Mouse (Mus musculus): ENCODE data around the gene Ptrh2.

GRCm38 (mm10) chr11:86681423-86681822, 2.4 kb upstream of the Ptrh2 start:
- TF ChIP-seq POLR2A (IDR thresholded peaks at IDR 0.05; ENCODE audit: extremely low read depth, insufficient read depth, low read length) = no peak
- TF ChIP-seq CTCF (IDR thresholded peaks at IDR 0.05; ENCODE audit: extremely low read depth, insufficient read depth, low read length) = no peak

Measured in cortical plate, adult 2 months (tissue).